Mouse (Mus musculus) intestine, postnatal 0 days (tissue): ENCODE data around the gene Stk4. TPM values are rescaled to one million over a fixed set of nuclear protein-coding genes. Genes with fewer than 3 reads are reported as not detected.

Experiments
- ATAC-seq: fragments of 200-750 bp; cut with Nextera tagmentation; 2 replicates; pipeline ENCODE4 v1.8.0; 2017; ENCODE audit warnings: mild to moderate bottlenecking, moderate TSS enrichment, moderate library complexity
- H3K27ac ChIP-seq: fragments of 300-500 bp; sonication (generic); 2 replicates; pipeline ENCODE4 v1.5.1; 2014; ENCODE audit warnings: mild to moderate bottlenecking, low read depth, low read length, moderate library complexity
- H3K27me3 ChIP-seq: fragments of 300-500 bp; sonication (generic); replicated peaks from 2 replicates; pipeline ENCODE4 v1.6.1; 2014; ENCODE audit warnings: low read length, mixed read lengths; ENCODE audit not compliant: control insufficient read depth, insufficient read depth
- H3K36me3 ChIP-seq: fragments of 300-500 bp; sonication (generic); 2 replicates; pipeline ENCODE4 v1.6.1; 2014; ENCODE audit warnings: mild to moderate bottlenecking, moderate library complexity; ENCODE audit not compliant: control insufficient read depth, insufficient read depth
- H3K4me1 ChIP-seq: fragments of 300-500 bp; sonication (generic); replicated peaks from 2 replicates; pipeline ENCODE4 v1.6.1; 2014; ENCODE audit warnings: antibody characterized with exemption, low read length, mixed read lengths; ENCODE audit not compliant: control insufficient read depth, insufficient read depth
- H3K4me2 ChIP-seq: fragments of 300-500 bp; sonication (generic); replicated peaks from 2 replicates; pipeline ENCODE4 v1.6.1; 2014; ENCODE audit warnings: low read depth, mild to moderate bottlenecking, moderate library complexity
- H3K4me3 ChIP-seq: fragments of 300-500 bp; sonication (generic); 2 replicates; pipeline ENCODE4 v1.5.1; 2014; ENCODE audit warnings: low read depth, low read length
- H3K9ac ChIP-seq: fragments of 300-500 bp; sonication (generic); 2 replicates; pipeline ENCODE4 v1.6.1; 2014; ENCODE audit warnings: mild to moderate bottlenecking, low read depth, low read length
- H3K9me3 ChIP-seq: fragments of 300-500 bp; sonication (generic); 2 replicates; pipeline ENCODE4 v1.6.1; 2016; ENCODE audit warnings: mixed run types; ENCODE audit not compliant: control insufficient read depth
- CTCF ChIP-seq: sonication (generic); IDR thresholded peaks from 2 replicates; pipeline ENCODE4 v1.5.1; 2016; ENCODE audit warnings: low read depth, mild to moderate bottlenecking, control low read depth, antibody characterized with exemption, moderate library complexity
- WGBS: fragments of 180-500 bp; shearing (Covaris S2); extraction: QIAGEN DNeasy Blood & Tissue Kit; methylation state at CpG from one replicate; pipeline ENCODE4 v1.1.7; 2014; 5-methylcytosine and 5-hydroxymethylcytosine counted together
- polyA plus RNA-seq: library from polyadenylated mRNA; unstranded; fragments of >200 nt; fragmentation: Nextera tagmentation; extraction: Ambion mirVana; gene quantifications from 2 replicates; pipeline ENCODE4 v1.2.1, GENCODE M21; 2015

Gene Stk4
- polyA plus RNA-seq, 1 experiment from 2014 or later: 12.2 TPM

- no peak overlapping the region for H3K27ac ChIP-seq
- no peak overlapping the region for H3K9ac ChIP-seq
- no peaks in the 10 kb centered on the region for H3K9me3 ChIP-seq
- H3K4me3 ChIP-seq: no peak overlapping the region
- no peak overlapping the region for H3K4me2 ChIP-seq
- H3K36me3 ChIP-seq: no peaks in the 10 kb centered on the region
- WGBS: 3% methylated on average over 11 of the region's 11 CpGs
- no peak for TF ChIP-seq CTCF
- H3K4me1 ChIP-seq: peaks cover 8% of the 10 kb centered on the region; the same call in 1 of the 2 replicates
- peaks cover 44% of the 10 kb centered on the region for H3K27me3 ChIP-seq
- ATAC-seq: no peak
Observed at GRCm38 (mm10) chr2:164170326-164170725, 100.2 kb downstream of the Stk4 start.

- Histone ChIP-seq H3K9me3 (no peaks in the 10 kb centered on the region), H3K4me2 (peak within 1 kb of the TSS; percentile 58), H3K27ac (no peak within 1 kb of the TSS), H3K4me1 (peaks cover 8% of the 10 kb centered on the region; the same call in 1 of the 2 replicates), H3K4me3 (peak within 1 kb of the TSS; percentile 30), H3K9ac (peak within 1 kb of the TSS; percentile 40; the same call in 1 of the 2 replicates), H3K27me3 (peaks cover 44% of the 10 kb centered on the region), H3K36me3 (no peaks in the 10 kb centered on the region)
- no peak for TF ChIP-seq CTCF
- WGBS: 1% methylated on average over 28 of the region's 29 CpGs
- ATAC-seq: no peak
Observed at GRCm38 (mm10) chr2:164170902-164171301, 100.8 kb downstream of the Stk4 start, which contains the start of gene Kcns1. Gene Kcns1 (minus strand): TSS chr2:164171113.

- H3K9ac ChIP-seq: no peak overlapping the region
- 61% methylated on average over 3 of the region's 3 CpGs for WGBS
- TF ChIP-seq CTCF: no peak
- H3K27ac ChIP-seq: no peak overlapping the region
- H3K9me3 ChIP-seq: no peaks in the 10 kb centered on the region
- H3K27me3 ChIP-seq: peaks cover 32% of the 10 kb centered on the region
- peaks cover 6% of the 10 kb centered on the region; the same call in 1 of the 2 replicates for H3K4me1 ChIP-seq
- no peaks in the 10 kb centered on the region for H3K36me3 ChIP-seq
- no peak overlapping the region for H3K4me2 ChIP-seq
- ATAC-seq: no peak
- H3K4me3 ChIP-seq: no peak overlapping the region
Observed at GRCm38 (mm10) chr2:164173394-164173793, 103.3 kb downstream of the Stk4 start.

GRCm38 (mm10) chr2:164174649-164175395 is 104.7 kb downstream of the Stk4 start:
- Histone ChIP-seq H3K27ac (no peak overlapping the region), H3K36me3 (no peaks in the 10 kb centered on the region), H3K4me3 (no peak overlapping the region), H3K4me1 (peaks cover 4% of the 10 kb centered on the region; the same call in 1 of the 2 replicates), H3K4me2 (no peak overlapping the region), H3K27me3 (peaks cover 18% of the 10 kb centered on the region), H3K9ac (no peak overlapping the region), H3K9me3 (no peaks in the 10 kb centered on the region)
- no peak for TF ChIP-seq CTCF
- ATAC-seq: no peak
- 70% methylated on average over 8 of the region's 8 CpGs for WGBS

GRCm38 (mm10) chr2:164175850-164176249 is 105.7 kb downstream of the Stk4 start:
- TF ChIP-seq CTCF: no peak
- Histone ChIP-seq H3K4me3 (no peak overlapping the region), H3K27ac (no peak overlapping the region), H3K9ac (no peak overlapping the region), H3K27me3 (peaks cover 8% of the 10 kb centered on the region), H3K4me1 (peaks cover 3% of the 10 kb centered on the region; the same call in 1 of the 2 replicates), H3K4me2 (no peak overlapping the region), H3K9me3 (no peaks in the 10 kb centered on the region), H3K36me3 (no peaks in the 10 kb centered on the region)
- WGBS: 80% methylated on average over 3 of the region's 3 CpGs
- ATAC-seq: no peak

GRCm38 (mm10) chr2:164177831-164178230 is 107.7 kb downstream of the Stk4 start:
- WGBS: 72% methylated on average over 5 of the region's 5 CpGs
- Histone ChIP-seq H3K36me3 (no peaks in the 10 kb centered on the region), H3K4me2 (no peak overlapping the region), H3K4me3 (no peak overlapping the region), H3K4me1 (no peaks in the 10 kb centered on the region; the same call in 1 of the 2 replicates), H3K27ac (no peak overlapping the region), H3K9ac (no peak overlapping the region), H3K27me3 (no peaks in the 10 kb centered on the region), H3K9me3 (no peaks in the 10 kb centered on the region)
- ATAC-seq: no peak
- no peak for TF ChIP-seq CTCF
